Mouse (Mus musculus): Measurements from ENCODE around the gene Tmem156.

- TF ChIP-seq CTCF (IDR thresholded peaks at IDR 0.05; ENCODE audit: control insufficient read depth, insufficient read depth, insufficient read length) (no peak), MAX (IDR thresholded peaks at IDR 0.05) (no peak), MYOG (IDR thresholded peaks at IDR 0.05; ENCODE audit: control insufficient read depth, extremely low read depth, insufficient read length) (no peak), CEBPB (IDR thresholded peaks at IDR 0.05; ENCODE audit: low read depth) (no peak), USF1 (IDR thresholded peaks at IDR 0.05; ENCODE audit: low read depth) (no peak), MYOD1 (IDR thresholded peaks at IDR 0.05; ENCODE audit: control insufficient read depth, insufficient read length, low read depth) (no peak)
Measured at GRCm38 (mm10) chr5:65073247-65073646, 18.7 kb downstream of the Tmem156 start.
